In the genomic region with DNA sequence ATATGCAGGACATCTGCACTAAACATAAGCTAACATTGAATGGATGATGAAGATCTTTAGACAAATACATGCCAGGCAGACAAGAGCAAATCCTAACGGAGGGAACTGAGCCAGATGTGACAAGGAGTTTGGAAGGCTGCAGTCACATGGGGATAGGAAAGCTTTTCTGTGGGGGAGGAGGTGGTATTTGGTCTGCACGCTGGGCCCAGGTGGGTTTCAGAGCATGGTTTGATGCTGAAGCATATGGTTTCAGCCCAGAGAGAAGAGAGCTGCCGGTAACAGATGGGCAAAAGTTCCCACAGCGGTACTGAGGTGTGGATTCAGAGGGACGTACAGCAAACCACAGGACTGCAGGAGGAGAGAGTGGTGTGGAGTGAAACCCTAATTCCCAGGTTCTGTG, we compare ENCODE assay signal across 25 mouse cellular contexts.
"Had no signal": no experiment of that assay in that cellular context is flagged by ENCODE, and none has a peak within 500 bp of the region (broad histone marks: within the 10 kb centered on the region; RNA-seq: fewer than 3 reads in every experiment).

No protein-coding gene starts in this region.

- DNase-seq: gastrocnemius, adult 2 months; gastrocnemius, postnatal 10 days; gastrocnemius, postnatal 25 days; heart, postnatal 10 days; kidney, adult 18-20 months; kidney, adult 8-10 months; kidney, postnatal 10 days; kidney, postnatal 25 days; kidney, postnatal 4 days; liver; liver, embryonic 13.5 days had no signal

- H3K9ac ChIP-seq: hindbrain, embryonic 12.5 days; hindbrain, embryonic 14.5 days; intestine, embryonic 15.5 days; limb, embryonic 12.5 days; liver, embryonic 13.5 days; liver, embryonic 15.5 days had no signal

- H3K9me3 ChIP-seq: hindbrain, embryonic 10.5 days; hindbrain, embryonic 12.5 days; intestine, embryonic 15.5 days; limb, embryonic 10.5 days; limb, embryonic 12.5 days; liver, embryonic 13.5 days; liver, embryonic 15.5 days had no signal

- ATAC-seq: hindbrain, embryonic 16.5 days; inflammation-experienced regulatory T-cells, adult 6 months; intestine, embryonic 15.5 days; intestine, postnatal 0 days had no signal

- H3K27me3 ChIP-seq: hindbrain, embryonic 12.5 days; intestine, embryonic 15.5 days; limb, embryonic 12.5 days; liver, embryonic 13.5 days; liver, embryonic 15.5 days had no signal

- H3K27ac ChIP-seq: gastrocnemius, adult 2 months; heart, adult 2 months; hindbrain, embryonic 12.5 days; hindbrain, embryonic 14.5 days; layer of hippocampus, adult 2 months; limb, embryonic 10.5 days; limb, embryonic 12.5 days; liver, embryonic 13.5 days; liver, embryonic 15.5 days had no signal

- H3K4me2 ChIP-seq: heart, embryonic 11.5 days; hindbrain, embryonic 12.5 days; hindbrain, embryonic 14.5 days; intestine, embryonic 15.5 days; limb, embryonic 12.5 days; liver, embryonic 11.5 days; liver, embryonic 13.5 days; liver, embryonic 15.5 days had no signal

- H3K4me3 ChIP-seq: gastrocnemius, adult 2 months; heart, adult 2 months; hindbrain, embryonic 10.5 days; hindbrain, embryonic 12.5 days; intestine, embryonic 15.5 days; layer of hippocampus, adult 2 months; limb, embryonic 10.5 days; limb, embryonic 12.5 days; liver, embryonic 13.5 days; liver, embryonic 15.5 days had no signal

- H3K36me3 ChIP-seq: hindbrain, embryonic 10.5 days; hindbrain, embryonic 12.5 days; intestine, embryonic 15.5 days; limb, embryonic 10.5 days; limb, embryonic 12.5 days; liver, embryonic 13.5 days; liver, embryonic 15.5 days had no signal
